Mouse (Mus musculus) adrenal gland, postnatal 25 days (tissue): ENCODE results near the gene Acot3. TPM values are rescaled to one million over a fixed set of nuclear protein-coding genes. Genes with fewer than 3 reads are reported as not detected.
"Not testable (repeated sequence)": the region's sequence is repeated elsewhere in the genome, so short reads cannot be mapped to it uniquely, and the experiment has no call there.

ENCODE experiments used
- DNase-seq: peaks from one replicate; pipeline ENCODE4 v3.0.0; 2021; ENCODE audit warnings: mixed read lengths
- total RNA-seq: library from RNA; stranded (reverse); gene quantifications from 2 replicates; pipeline ENCODE4 v1.2.3, GENCODE M21; 2021

Gene Acot3
- total RNA-seq, 1 experiment from 2014 or later: not detected

- no peak for DNase-seq
Measured at GRCm38 (mm10) chr12:84044045-84044444, 7.9 kb upstream of the Acot3 start.

DNA sequence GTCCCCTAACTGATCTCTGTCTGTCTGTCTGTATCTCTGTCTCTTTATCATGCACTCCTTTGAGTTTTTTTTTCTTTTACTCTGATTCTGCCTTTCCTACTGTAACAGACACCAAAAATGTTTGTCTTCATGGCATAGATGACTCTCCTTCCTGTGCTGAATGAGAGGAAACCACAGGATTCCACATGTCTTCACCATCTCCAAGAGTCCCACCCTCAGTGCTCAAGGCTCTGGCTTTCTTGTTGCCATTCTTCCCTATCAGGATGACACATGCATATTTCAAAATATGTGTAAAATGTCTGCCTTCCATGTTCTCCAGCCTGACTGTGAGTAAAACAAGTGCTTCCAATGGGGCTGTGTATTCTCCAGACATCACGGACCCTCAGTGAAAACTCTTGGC is 5.0 kb upstream of the Acot3 start:
- no peak for DNase-seq

DNA sequence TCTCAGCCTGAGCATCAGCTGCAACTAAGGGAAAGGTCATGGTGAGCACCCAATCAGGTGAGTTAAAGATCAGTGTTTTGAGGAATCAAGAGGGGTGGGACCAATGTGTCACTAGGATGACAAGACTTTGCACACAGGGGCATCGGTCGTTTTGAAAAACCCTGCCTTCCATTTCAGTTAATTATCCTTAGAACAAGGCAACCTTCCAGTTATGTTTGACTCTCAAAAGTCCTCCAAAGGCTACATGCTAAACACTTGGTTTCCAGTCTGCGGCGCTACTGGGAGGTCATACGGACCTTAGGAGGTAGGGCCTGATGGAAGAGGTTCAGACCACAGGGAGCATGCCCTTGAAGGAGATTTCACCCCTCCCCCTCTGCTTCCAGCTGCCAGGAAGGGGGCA is 1.2 kb upstream of the Acot3 start:
- DNase-seq: not testable (repeated sequence)

GRCm38 (mm10) chr12:84052609-84053008 is 665 bp downstream of the Acot3 start:
- no peak for DNase-seq

DNA sequence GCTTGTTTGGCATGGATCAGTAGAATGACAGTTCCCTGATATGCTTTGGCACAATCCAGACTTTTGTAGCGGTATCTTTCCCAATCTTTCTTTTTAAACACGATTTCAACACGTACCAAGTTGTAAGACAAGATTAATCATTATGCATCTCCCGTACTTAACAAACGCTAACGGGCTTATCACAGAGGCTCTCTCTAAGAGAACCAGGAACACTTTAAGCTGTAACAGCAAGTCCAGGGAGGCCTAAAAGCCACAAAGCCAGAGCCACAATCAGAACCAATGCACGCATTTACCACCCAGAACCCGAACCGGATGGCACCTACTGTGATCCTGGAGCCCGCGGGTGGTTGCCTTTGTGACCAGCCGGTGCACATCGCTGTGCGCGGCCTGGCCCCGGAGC is 1.2 kb downstream of the Acot3 start:
- no peak for DNase-seq

GRCm38 (mm10) chr12:84053679-84054391 is 1.9 kb downstream of the Acot3 start:
- DNase-seq: peak; percentile 11

DNA sequence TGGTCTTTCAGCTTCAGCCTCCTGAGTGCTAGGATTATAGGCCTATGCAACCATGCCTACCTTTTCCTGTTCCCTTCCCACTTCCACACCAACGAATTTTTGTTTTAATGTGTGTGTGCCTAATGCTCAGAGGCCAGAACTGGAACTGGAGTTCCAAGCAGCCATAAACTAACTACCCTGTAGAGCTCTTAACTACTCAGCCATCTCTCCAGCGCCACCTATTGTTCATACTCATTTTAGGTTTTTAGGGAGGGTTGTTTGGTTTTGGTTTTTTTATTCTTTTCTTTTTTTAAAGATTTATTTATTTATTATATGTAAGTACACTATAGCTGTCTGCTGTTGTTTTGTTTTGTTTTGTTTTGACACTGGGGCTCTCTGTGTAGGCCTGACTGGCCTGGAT is 9.0 kb downstream of the Acot3 start:
- DNase-seq: no peak

GRCm38 (mm10) chr12:84062336-84062735 is 10.4 kb downstream of the Acot3 start:
- no peak for DNase-seq

DNA sequence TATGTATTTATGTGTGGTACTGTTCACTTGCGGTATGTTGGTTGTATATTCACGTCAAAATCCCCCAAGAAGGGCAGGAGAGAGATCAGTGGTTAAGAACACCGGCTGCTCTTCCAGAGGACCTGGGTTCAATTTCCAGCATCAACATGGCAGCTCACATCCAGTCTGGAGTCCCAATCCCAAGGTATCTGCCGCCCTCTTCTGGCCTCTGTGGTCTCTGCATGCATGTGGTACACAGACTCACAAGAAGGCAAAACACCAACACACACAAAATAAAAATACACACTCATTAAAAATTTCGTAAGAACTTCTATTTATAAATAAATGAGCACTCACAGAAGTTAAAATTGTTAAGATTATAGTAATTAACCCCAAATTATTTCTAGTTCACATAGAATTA is 11.3 kb downstream of the Acot3 start:
- peak; percentile 9 for DNase-seq

DNA sequence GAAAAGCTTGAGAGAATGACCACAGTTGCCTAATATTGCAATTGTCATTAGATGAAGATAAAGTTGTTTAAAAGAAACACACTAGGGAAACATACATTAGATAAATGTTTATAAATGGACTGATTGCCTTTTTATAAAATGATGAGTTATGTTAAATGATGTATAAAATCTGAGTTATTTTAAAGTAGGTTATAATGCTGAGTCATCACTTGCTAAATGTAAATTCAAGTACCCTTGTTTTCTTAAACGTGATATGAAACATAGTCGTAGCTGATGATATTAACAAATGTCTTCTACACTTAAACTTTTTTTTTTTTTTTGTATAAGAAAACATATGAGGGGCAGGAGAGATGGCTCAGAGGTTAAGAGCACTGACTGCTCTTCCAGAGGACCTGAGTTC is 11.9 kb downstream of the Acot3 start:
- DNase-seq: no peak

- no peak for DNase-seq
Measured at GRCm38 (mm10) chr12:84064621-84065020, 12.7 kb downstream of the Acot3 start.

DNA sequence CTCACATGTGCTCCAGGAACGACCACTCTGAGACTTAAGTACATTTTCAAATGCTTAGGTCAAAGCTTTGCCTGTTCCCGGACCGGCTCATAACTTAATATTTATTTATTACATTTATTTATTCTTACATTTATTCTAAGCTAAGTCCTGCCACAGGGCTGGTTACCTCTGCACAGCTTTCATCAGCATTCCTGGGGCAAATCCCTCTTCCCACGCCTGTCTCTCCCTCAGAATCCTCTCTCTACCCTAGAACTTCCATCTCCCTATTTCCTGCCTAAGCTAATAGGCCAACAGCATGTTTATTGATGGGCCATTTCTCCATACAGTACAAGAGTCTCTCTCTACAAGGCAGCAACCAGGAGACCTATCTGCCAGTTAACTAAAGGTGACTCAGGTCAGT is 15.8 kb downstream of the Acot3 start:
- no peak for DNase-seq

DNA sequence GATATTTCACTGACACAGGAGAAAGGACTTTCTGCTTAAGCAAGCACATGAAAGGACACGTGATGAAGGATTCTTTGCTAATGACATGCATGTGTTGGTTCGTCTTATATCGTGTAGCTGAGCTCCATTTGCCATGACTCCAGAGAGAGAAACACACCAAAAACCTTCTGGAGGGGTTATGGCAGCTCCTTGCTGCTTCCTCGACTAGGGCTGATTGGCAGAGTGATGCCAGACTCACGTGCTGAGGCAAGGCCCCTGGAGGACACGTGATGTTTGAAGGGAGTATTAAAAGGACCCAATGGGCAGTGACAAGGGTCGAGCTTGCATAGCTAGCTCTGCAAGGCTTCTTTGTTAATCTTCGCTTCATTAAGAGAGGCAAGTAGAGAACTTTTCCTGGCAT is 16.4 kb downstream of the Acot3 start:
- no peak for DNase-seq

DNA sequence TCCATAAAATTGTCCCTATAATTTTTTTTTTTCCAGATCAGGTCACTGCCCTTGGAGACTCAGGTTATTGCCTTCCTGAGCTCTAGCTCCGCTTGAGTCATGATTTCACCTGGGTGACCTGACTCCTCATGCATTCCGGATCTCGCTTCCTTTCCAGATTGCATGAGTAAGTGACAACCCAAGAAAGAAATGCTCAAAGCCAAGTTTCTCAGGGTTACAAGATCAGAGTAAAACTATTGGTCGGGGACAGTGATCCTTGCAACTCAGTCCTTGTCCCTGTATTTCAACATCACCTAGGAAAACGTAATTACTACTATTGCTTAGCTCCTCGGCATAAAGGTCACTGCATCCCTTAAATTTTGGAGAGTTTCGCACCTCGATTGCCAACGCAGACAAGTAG is 17.0 kb downstream of the Acot3 start, which contains the start of gene Acot5:
Gene Acot5 (plus strand): TSS at position 340 of the 400 bp plus-strand sequence.
- DNase-seq: no peak

- DNase-seq: peak; percentile 45
Measured at GRCm38 (mm10) chr12:84069582-84069981, 17.6 kb downstream of the Acot3 start.

- DNase-seq: no peak
Measured at GRCm38 (mm10) chr12:84071696-84072095, 19.8 kb downstream of the Acot3 start.

GRCm38 (mm10) chr12:84077371-84077990 is 25.5 kb downstream of the Acot3 start:
- no peak for DNase-seq

DNA sequence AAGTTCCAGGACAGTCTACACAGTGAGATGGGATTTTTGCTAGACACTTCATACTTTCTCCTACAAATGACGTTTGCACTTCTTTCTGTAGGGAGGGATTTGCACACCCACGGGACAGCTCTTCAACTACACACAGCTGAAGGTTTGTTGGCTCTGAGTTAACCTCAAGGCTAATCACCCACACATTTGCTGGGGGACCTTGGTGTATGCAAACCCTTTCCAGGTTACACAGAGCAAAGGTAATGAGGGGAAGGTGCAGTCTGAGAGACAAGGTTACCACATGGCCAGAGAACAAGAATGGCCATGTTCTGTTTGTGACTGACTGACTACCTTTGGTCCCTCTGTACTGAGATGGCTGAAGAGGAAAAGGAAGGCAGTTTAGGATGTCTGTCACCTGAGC is 31.9 kb downstream of the Acot3 start:
- no peak for DNase-seq

DNA sequence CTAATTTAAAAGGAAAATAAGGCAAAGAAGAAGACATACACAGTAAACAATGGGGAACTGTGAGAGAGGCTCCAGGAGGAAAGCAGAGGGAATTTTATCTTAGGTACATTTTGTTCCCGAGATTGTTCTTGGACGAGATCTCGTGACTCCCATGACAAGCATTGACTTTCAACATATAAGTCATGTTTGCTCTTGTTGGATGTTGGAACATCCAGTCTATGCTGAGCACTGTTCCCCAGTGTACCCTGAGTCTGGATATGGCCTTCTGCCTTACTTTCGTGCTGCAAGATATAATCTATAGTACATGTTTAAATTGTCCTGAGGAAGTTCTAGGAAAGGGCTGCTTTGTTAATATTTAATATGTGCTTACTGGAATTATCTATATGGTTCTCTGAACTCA is 32.6 kb downstream of the Acot3 start:
- DNase-seq: no peak

- not testable (repeated sequence) for DNase-seq
Measured at GRCm38 (mm10) chr12:84094666-84095065, 42.7 kb downstream of the Acot3 start.

- no peak for DNase-seq
Measured at GRCm38 (mm10) chr12:84099605-84100004, 47.7 kb downstream of the Acot3 start.

DNA sequence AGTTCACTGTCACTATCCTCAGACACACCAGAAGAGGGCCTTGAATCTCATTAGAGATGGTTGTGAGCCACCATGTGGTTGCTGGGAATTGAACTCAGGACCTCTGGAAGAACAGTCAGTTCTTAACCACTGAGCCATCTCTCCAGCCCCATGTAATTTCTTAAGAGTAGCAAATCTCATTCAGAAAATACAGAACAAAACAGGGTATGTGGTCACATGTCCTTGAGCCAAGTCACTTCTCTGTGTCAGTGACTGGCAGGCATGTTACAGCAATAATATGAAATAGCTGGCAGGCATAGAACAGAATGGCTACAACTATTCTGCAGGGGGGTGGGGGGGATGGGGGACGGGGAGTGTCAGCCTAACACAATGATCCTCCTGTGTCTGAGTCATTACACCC is 48.1 kb downstream of the Acot3 start:
- no peak for DNase-seq

- DNase-seq: peak; percentile 43
Measured at GRCm38 (mm10) chr12:84100604-84101492, 48.9 kb downstream of the Acot3 start, which contains the start of gene Acot6. Gene Acot6 (plus strand): TSS chr12:84100654.
